Mouse (Mus musculus) stomach, postnatal 0 days (tissue): Measurements from ENCODE around the gene Vmn1r87. TPM values are rescaled to one million over a fixed set of nuclear protein-coding genes. Genes with fewer than 3 reads are reported as not detected.

Experiments
- ATAC-seq: fragments of 200-750 bp; cut with Nextera tagmentation; 2 replicates; pipeline ENCODE4 v1.8.0; 2017; ENCODE audit not compliant: low FRiP score, low TSS enrichment
- DNase-seq: peaks from one replicate; pipeline ENCODE4 v3.0.0-alpha.2; 2016; ENCODE audit warnings: low spot score
- H3K27ac ChIP-seq: fragments of 300-500 bp; sonication (generic); replicated peaks from 2 replicates; pipeline ENCODE4 v1.5.1; 2014; ENCODE audit warnings: mild to moderate bottlenecking, control low read depth
- H3K27me3 ChIP-seq: fragments of 300-500 bp; sonication (generic); 2 replicates; pipeline ENCODE4 v1.6.1; 2014; ENCODE audit warnings: low read length; ENCODE audit not compliant: control insufficient read depth, insufficient read depth
- H3K36me3 ChIP-seq: fragments of 300-500 bp; sonication (generic); 2 replicates; pipeline ENCODE4 v1.6.1; 2014; ENCODE audit warnings: low read length, mixed read lengths; ENCODE audit not compliant: control insufficient read depth, insufficient read depth
- H3K4me1 ChIP-seq: fragments of 300-500 bp; sonication (generic); replicated peaks from 2 replicates; pipeline ENCODE4 v1.6.1; 2014; ENCODE audit warnings: antibody characterized with exemption; ENCODE audit not compliant: control insufficient read depth, insufficient read depth
- H3K4me2 ChIP-seq: fragments of 300-500 bp; sonication (generic); replicated peaks from 2 replicates; pipeline ENCODE4 v1.6.1; 2014; ENCODE audit warnings: low read depth, mild to moderate bottlenecking, control low read depth, moderate library complexity
- H3K4me3 ChIP-seq: fragments of 300-500 bp; sonication (generic); 2 replicates; pipeline ENCODE4 v1.5.1; 2014; ENCODE audit warnings: low read depth, low read length, control low read depth
- H3K9ac ChIP-seq: fragments of 300-500 bp; sonication (generic); 2 replicates; pipeline ENCODE4 v1.6.1; 2014; ENCODE audit warnings: mild to moderate bottlenecking, low read length, control low read depth, mixed read lengths
- H3K9me3 ChIP-seq: fragments of 300-500 bp; sonication (generic); 2 replicates; pipeline ENCODE4 v1.6.1; 2016; ENCODE audit warnings: low read length; ENCODE audit not compliant: control insufficient read depth
- CTCF ChIP-seq: IDR thresholded peaks from 2 replicates; pipeline ENCODE4 v1.5.1; 2016; ENCODE audit warnings: antibody characterized with exemption, low read depth, mild to moderate bottlenecking, moderate library complexity
- EP300 ChIP-seq: optimal IDR thresholded peaks from 2 replicates; pipeline ENCODE3; 2016; ENCODE audit warnings: antibody characterized with exemption
- WGBS: fragments of 180-500 bp; shearing (Covaris S2); extraction: QIAGEN DNeasy Blood & Tissue Kit; methylation state at CpG from one replicate; pipeline ENCODE4 v1.1.7; 2014; 5-methylcytosine and 5-hydroxymethylcytosine counted together
- polyA plus RNA-seq: library from polyadenylated mRNA; unstranded; fragments of >200 nt; fragmentation: Nextera tagmentation; extraction: Ambion mirVana; gene quantifications from 2 replicates; pipeline ENCODE4 v1.2.1, GENCODE M21; 2015

Vmn1r87 gene
- polyA plus RNA-seq, 1 experiment from 2014 or later: not detected

- DNase-seq (no peak), ATAC-seq (no peak)
- H3K9ac ChIP-seq: no peak within 1 kb of the TSS
- no peak within 1 kb of the TSS for H3K4me3 ChIP-seq
- TF ChIP-seq CTCF (no peak), EP300 (no peak)
- 54% methylated on average over 3 of the region's 3 CpGs for WGBS
- H3K9me3 ChIP-seq: no peaks in the 10 kb centered on the region
- H3K4me2 ChIP-seq: no peak within 1 kb of the TSS
- no peaks in the 10 kb centered on the region for H3K36me3 ChIP-seq
- no peaks in the 10 kb centered on the region for H3K27me3 ChIP-seq
- no peak within 1 kb of the TSS for H3K27ac ChIP-seq
- H3K4me1 ChIP-seq: no peaks in the 10 kb centered on the region
Observed at GRCm38 (mm10) chr7:13095073-13095472, 44.9 kb downstream of the Vmn1r87 start, which contains the start of gene Vmn1r85. Vmn1r85 (minus strand) TSS chr7:13095173.

Other genes with a start within 250 kb of the Vmn1r87 start
- 5.1 and 5.8 TPM in 2 replicates for gene Zscan22, start 242.3 kb downstream of the Vmn1r87 start, polyA plus RNA-seq
- gene Rps5, start 217.9 kb downstream of the Vmn1r87 start, polyA plus RNA-seq: 784 and 821 TPM in 2 replicates
- gene Rnf225, start 212.7 kb downstream of the Vmn1r87 start, polyA plus RNA-seq: 30.7 and 33.6 TPM in 2 replicates
- gene Zfp324, start 174.3 kb downstream of the Vmn1r87 start, polyA plus RNA-seq: 4.4 and 4.6 TPM in 2 replicates
- 2.1 and 2.5 TPM in 2 replicates for gene Zfp446, start 162.3 kb downstream of the Vmn1r87 start, polyA plus RNA-seq
- gene Slc27a5, start 142.0 kb downstream of the Vmn1r87 start, polyA plus RNA-seq: 0.13 and 0.25 TPM in 2 replicates
- gene Trim28, start 141.0 kb downstream of the Vmn1r87 start, polyA plus RNA-seq: 93.7 and 105 TPM in 2 replicates
- gene Zbtb45, start 130.1 kb downstream of the Vmn1r87 start, polyA plus RNA-seq: 8.5 and 9.5 TPM in 2 replicates
- gene Chmp2a, start 105.3 kb downstream of the Vmn1r87 start, polyA plus RNA-seq: 271 and 287 TPM in 2 replicates
- gene Ube2m, start 101.9 kb downstream of the Vmn1r87 start, polyA plus RNA-seq: 90.9 and 93.4 TPM in 2 replicates
- gene Mzf1, start 85.4 kb downstream of the Vmn1r87 start, polyA plus RNA-seq: 0.93 and 1.3 TPM in 2 replicates
- gene Vmn1r85, start 45.0 kb downstream of the Vmn1r87 start, polyA plus RNA-seq: 0.01 TPM in 1 of 2 replicates, not detected in the other
- not detected in 2 replicates for gene Vmn1r86, start 20.2 kb downstream of the Vmn1r87 start, polyA plus RNA-seq
- 0.02 TPM in 1 of 2 replicates, not detected in the other for gene Vmn1r88, start 19.4 kb upstream of the Vmn1r87 start, polyA plus RNA-seq
- not detected in 2 replicates for gene Vmn1r89, start 72.9 kb upstream of the Vmn1r87 start, polyA plus RNA-seq
- gene Lig1, start 137.1 kb upstream of the Vmn1r87 start, polyA plus RNA-seq: 29.0 and 32.6 TPM in 2 replicates
- 2.1 and 2.9 TPM in 2 replicates for gene Zswim9, start 138.6 kb upstream of the Vmn1r87 start, polyA plus RNA-seq
- gene Pla2g4c, start 184.5 kb upstream of the Vmn1r87 start, polyA plus RNA-seq: 1.1 and 1.2 TPM in 2 replicates